Mouse (Mus musculus) ES-E14 (cell line): ENCODE measurements at regions not wholly inside any gene's neighbourhood (a gene's known extent, or its start where the extent isn't known, plus 50 kb on each side); places are given as distances from the start of the nearest gene placed in this dataset.

Experiments used
- CHD2 ChIP-seq: IDR thresholded peaks from 2 replicates; pipeline ENCODE4 v1.6.1; 2014; ENCODE audit warnings: mild to moderate bottlenecking, low read depth, low read length, inconsistent platforms
- HCFC1 ChIP-seq: IDR thresholded peaks from 2 replicates; pipeline ENCODE4 v1.6.1; 2012; ENCODE audit warnings: low read length, inconsistent platforms, borderline replicate concordance; ENCODE audit not compliant: insufficient read depth
- MAFK ChIP-seq: IDR thresholded peaks from 2 replicates; pipeline ENCODE4 v1.6.1; 2014; ENCODE audit warnings: mild to moderate bottlenecking, low read depth, low read length, inconsistent platforms; ENCODE audit not compliant: insufficient read depth
- ZC3H11A ChIP-seq: IDR thresholded peaks from 2 replicates; pipeline ENCODE4 v1.6.1; 2012; ENCODE audit warnings: low read depth, mild to moderate bottlenecking, inconsistent platforms, low read length, borderline replicate concordance
- ZNF384 ChIP-seq: IDR thresholded peaks from 2 replicates; pipeline ENCODE4 v1.6.1; 2012; ENCODE audit warnings: low read depth, low read length, inconsistent platforms

- no peak for TF ChIP-seq MAFK
- no peak for TF ChIP-seq ZNF384
- no peak for TF ChIP-seq ZC3H11A
- TF ChIP-seq HCFC1, result no peak
- no peak for TF ChIP-seq CHD2
These were observed 207.5 kb downstream of the Dhx15 start for GRCm38 (mm10) chr5:51982780-51983179.
